Mouse (Mus musculus): ENCODE data around the gene Zkscan14. TPM values are rescaled to one million over a fixed set of nuclear protein-coding genes. Genes with fewer than 3 reads are reported as not detected.

Zkscan14 gene
- total RNA-seq, 1 experiment from 2014 or later, result 8.3 TPM

GRCm38 (mm10) chr5:145202446-145202845, 778 bp upstream of the Zkscan14 start:
- no peak for DNase-seq

GRCm38 (mm10) chr5:145200387-145200786, 1.3 kb downstream of the Zkscan14 start:
- no peak for DNase-seq

- no peak for DNase-seq
Measured at GRCm38 (mm10) chr5:145191962-145192361, 9.7 kb downstream of the Zkscan14 start, which contains the start of gene Atp5j2. Gene Atp5j2, minus strand, starts transcription at chr5:145192062.

GRCm38 (mm10) chr5:145190875-145191798, 10.5 kb downstream of the Zkscan14 start:
- peak; percentile 96 for DNase-seq

GRCm38 (mm10) chr5:145190373-145190772, 11.3 kb downstream of the Zkscan14 start:
- DNase-seq, result peak; percentile 16

GRCm38 (mm10) chr5:145189416-145189815, 12.3 kb downstream of the Zkscan14 start:
- DNase-seq, result no peak

GRCm38 (mm10) chr5:145185244-145185643, 16.4 kb downstream of the Zkscan14 start:
- DNase-seq, result no peak

GRCm38 (mm10) chr5:145178461-145178980, 23.1 kb downstream of the Zkscan14 start:
- DNase-seq, result no peak

GRCm38 (mm10) chr5:145167306-145167661, 34.4 kb downstream of the Zkscan14 start:
- no peak for DNase-seq

GRCm38 (mm10) chr5:145166536-145167305, 34.9 kb downstream of the Zkscan14 start, which contains the start of the genes Ptcd1 and Cpsf4:
Gene Ptcd1, minus strand, starts transcription at chr5:145167108.
Gene Cpsf4, plus strand, starts transcription at chr5:145167213.
- peak; percentile 99 for DNase-seq

GRCm38 (mm10) chr5:145165184-145165583, 36.5 kb downstream of the Zkscan14 start:
- DNase-seq, result peak; percentile 32

- peak; percentile 53 for DNase-seq
Measured at GRCm38 (mm10) chr5:145164710-145165109, 37.0 kb downstream of the Zkscan14 start.

GRCm38 (mm10) chr5:145161361-145161760, 40.3 kb downstream of the Zkscan14 start:
- no peak for DNase-seq

GRCm38 (mm10) chr5:145152690-145153089, 49.0 kb downstream of the Zkscan14 start:
- DNase-seq, result no peak

GRCm38 (mm10) chr5:145149294-145149693, 52.4 kb downstream of the Zkscan14 start:
- no peak for DNase-seq

- DNase-seq, result no peak
Measured at GRCm38 (mm10) chr5:145147748-145148147, 53.9 kb downstream of the Zkscan14 start.

Other genes with a start within 250 kb of the Zkscan14 start
- 17.2 and 19.4 TPM in 2 replicates for gene Smurf1, start 236.0 kb downstream of the Zkscan14 start, total RNA-seq (2021)
- not detected in 2 replicates for gene Gm4871, start 169.1 kb downstream of the Zkscan14 start, total RNA-seq (2021)
- not detected in 2 replicates for gene 1700018F24Rik, start 158.9 kb downstream of the Zkscan14 start, total RNA-seq (2021)
- gene Arpc1a, start 118.0 kb downstream of the Zkscan14 start, total RNA-seq (2021), result 101 and 105 TPM in 2 replicates
- not detected in 2 replicates for gene Kpna7, start 117.8 kb downstream of the Zkscan14 start, total RNA-seq (2021)
- 205 and 257 TPM in 2 replicates for gene Arpc1b, start 87.7 kb downstream of the Zkscan14 start, total RNA-seq (2021)
- 101 and 108 TPM in 2 replicates for gene Pdap1, start 61.6 kb downstream of the Zkscan14 start, total RNA-seq (2021)
- gene Bud31, start 61.5 kb downstream of the Zkscan14 start, total RNA-seq (2021), result 106 and 112 TPM in 2 replicates
- gene Ptcd1, start 34.8 kb downstream of the Zkscan14 start, total RNA-seq (2021), result 27.0 and 28.3 TPM in 2 replicates
- gene Cpsf4, start 34.7 kb downstream of the Zkscan14 start, total RNA-seq (2021), result 21.2 and 23.2 TPM in 2 replicates
- 774 and 783 TPM in 2 replicates for gene Atp5j2, start 9.8 kb downstream of the Zkscan14 start, total RNA-seq (2021)
- gene Zkscan5, start 2.7 kb upstream of the Zkscan14 start, total RNA-seq (2021), result 12.2 and 14.3 TPM in 2 replicates
- gene Zfp655, start 29.8 kb upstream of the Zkscan14 start, total RNA-seq (2021), result 46.6 and 49.8 TPM in 2 replicates
- gene Zscan25, start 78.6 kb upstream of the Zkscan14 start, total RNA-seq (2021), result 14.6 and 17.0 TPM in 2 replicates
- not detected in 2 replicates for gene Cyp3a57, start 143.4 kb upstream of the Zkscan14 start, total RNA-seq (2021)